Mouse (Mus musculus): ENCODE data around the gene Atg14. TPM values are rescaled to one million over a fixed set of nuclear protein-coding genes. Genes with fewer than 3 reads are reported as not detected.
A peak's percentile ranks its signal among the peaks of the same experiment; 100 is the strongest.
"Not testable (repeated sequence)": the region's sequence is repeated elsewhere in the genome, so short reads cannot be mapped to it uniquely, and the experiment has no call there.

The Atg14 gene
- polyA plus RNA-seq (2012; rRNA removed) = 14.2 and 15.0 TPM in 2 replicates

GRCm38 (mm10) chr14:47570549-47570948 lies at the start of gene Atg14:
Atg14 (minus strand) TSS chr14:47570649.
- H3K27ac ChIP-seq (ENCODE audit: insufficient read depth, low read length); H3K4me3 ChIP-seq (ENCODE audit: insufficient read depth, low read length); H3K4me1 ChIP-seq (ENCODE audit: control insufficient read depth, insufficient read depth, low read length): not testable (repeated sequence)

GRCm38 (mm10) chr14:47618891-47619290 lies 48.4 kb upstream of the Atg14 start:
- no peak overlapping the region for H3K27ac ChIP-seq (ENCODE audit: insufficient read depth, low read length)
- no peak for TF ChIP-seq CTCF (IDR thresholded peaks at IDR 0.05; ENCODE audit: extremely low read depth, insufficient read depth, low read length)
- TF ChIP-seq POLR2A (IDR thresholded peaks at IDR 0.05; ENCODE audit: extremely low read depth, insufficient read depth, low read length) = no peak
- no peaks in the 10 kb centered on the region for H3K4me1 ChIP-seq (ENCODE audit: control insufficient read depth, insufficient read depth, low read length)
- no peak overlapping the region for H3K4me3 ChIP-seq (ENCODE audit: insufficient read depth, low read length)

DNA sequence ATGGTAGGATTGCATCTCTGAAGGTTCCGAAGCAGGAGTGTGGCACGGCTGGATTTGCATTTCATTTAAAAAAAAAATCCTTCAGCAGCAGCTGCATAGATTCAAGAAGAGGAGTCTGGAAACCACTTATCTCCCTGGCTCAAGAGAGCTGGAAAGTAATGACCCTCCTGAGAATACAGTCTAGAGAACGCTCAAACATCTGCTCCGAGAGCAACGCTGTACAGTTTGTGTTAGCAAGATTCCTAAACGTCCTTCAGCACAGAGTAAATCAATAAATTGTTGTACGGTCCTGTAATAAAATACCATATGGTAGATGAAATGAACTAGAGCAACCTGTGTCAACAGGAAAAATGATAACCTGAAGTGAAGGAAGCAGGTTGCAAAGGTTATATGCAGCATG lies 42.8 kb upstream of the Atg14 start:
- H3K4me1 ChIP-seq (ENCODE audit: control insufficient read depth, insufficient read depth, low read length) = no peaks in the 10 kb centered on the region
- no peak overlapping the region for H3K27ac ChIP-seq (ENCODE audit: insufficient read depth, low read length)
- TF ChIP-seq CTCF (IDR thresholded peaks at IDR 0.05; ENCODE audit: extremely low read depth, insufficient read depth, low read length) (no peak), POLR2A (IDR thresholded peaks at IDR 0.05; ENCODE audit: extremely low read depth, insufficient read depth, low read length) (no peak)
- no peak overlapping the region for H3K4me3 ChIP-seq (ENCODE audit: insufficient read depth, low read length)

DNA sequence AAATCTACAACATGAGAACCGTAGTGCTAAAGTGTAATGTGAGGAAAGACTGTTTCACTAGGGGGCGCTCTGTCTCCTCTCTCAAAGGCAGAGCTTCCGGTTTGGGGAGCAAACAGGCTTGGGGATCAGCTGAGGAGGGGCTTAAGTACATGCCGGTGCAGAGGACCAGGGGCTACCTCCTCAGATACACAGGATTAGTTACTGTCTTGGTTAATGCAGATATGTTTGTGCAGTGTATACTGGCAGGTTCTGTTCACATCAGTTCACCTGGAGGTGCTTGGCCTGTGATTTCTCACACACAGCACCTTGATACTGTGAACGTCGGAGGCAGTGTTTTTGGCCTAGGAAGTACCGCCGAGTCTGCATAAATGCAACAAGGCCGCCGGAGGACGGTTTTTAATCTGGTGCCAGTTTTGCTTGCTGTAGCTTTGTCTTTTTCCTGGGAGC lies 27.5 kb upstream of the Atg14 start:
- peak overlapping the region; percentile 5; the same call in 1 of the 2 replicates for H3K4me3 ChIP-seq (ENCODE audit: insufficient read depth, low read length)
- no peaks in the 10 kb centered on the region for H3K4me1 ChIP-seq (ENCODE audit: control insufficient read depth, insufficient read depth, low read length)
- TF ChIP-seq CTCF (IDR thresholded peaks at IDR 0.05; ENCODE audit: extremely low read depth, insufficient read depth, low read length) = peak; percentile 67
- TF ChIP-seq POLR2A (IDR thresholded peaks at IDR 0.05; ENCODE audit: extremely low read depth, insufficient read depth, low read length) = no peak
- no peak overlapping the region for H3K27ac ChIP-seq (ENCODE audit: insufficient read depth, low read length)

GRCm38 (mm10) chr14:47594426-47595103 lies 24.1 kb upstream of the Atg14 start:
- peaks cover 1% of the 10 kb centered on the region; the same call in 1 of the 2 replicates for H3K4me1 ChIP-seq (ENCODE audit: control insufficient read depth, insufficient read depth, low read length)
- no peak for TF ChIP-seq POLR2A (IDR thresholded peaks at IDR 0.05; ENCODE audit: extremely low read depth, insufficient read depth, low read length)
- no peak for TF ChIP-seq CTCF (IDR thresholded peaks at IDR 0.05; ENCODE audit: extremely low read depth, insufficient read depth, low read length)
- no peak overlapping the region for H3K27ac ChIP-seq (ENCODE audit: insufficient read depth, low read length)
- H3K4me3 ChIP-seq (ENCODE audit: insufficient read depth, low read length) = no peak overlapping the region

DNA sequence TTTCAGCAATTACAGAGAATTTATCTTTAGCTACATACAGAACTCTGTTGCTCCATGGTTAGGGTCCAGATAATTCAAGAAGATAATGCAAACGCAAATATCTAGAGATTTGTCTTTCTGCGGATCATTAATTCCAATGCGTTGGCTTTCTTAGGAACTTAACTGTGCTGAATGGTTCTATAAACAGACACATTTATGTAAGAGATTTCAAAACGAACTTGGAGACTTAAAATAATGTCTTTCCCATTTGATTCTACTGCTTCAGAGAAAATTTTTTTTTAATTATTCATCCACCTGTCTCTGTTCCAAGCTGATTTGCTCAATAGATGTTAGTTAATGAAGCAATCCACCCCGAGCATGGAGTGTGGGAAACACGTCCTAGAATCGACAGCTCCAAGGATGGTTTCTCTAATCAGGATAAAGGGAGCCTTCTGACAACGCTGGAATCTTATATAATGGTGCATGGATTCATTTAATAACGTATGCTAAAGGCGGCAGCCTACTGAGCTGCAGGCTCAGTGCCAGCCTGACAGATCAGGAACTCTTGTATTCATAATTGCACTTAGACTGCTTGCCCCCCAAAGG lies 20.0 kb upstream of the Atg14 start:
- Histone ChIP-seq H3K4me1 (ENCODE audit: control insufficient read depth, insufficient read depth, low read length) (peaks cover 1% of the 10 kb centered on the region; the same call in 1 of the 2 replicates), H3K4me3 (ENCODE audit: insufficient read depth, low read length) (no peak overlapping the region), H3K27ac (ENCODE audit: insufficient read depth, low read length) (peak overlapping the region; percentile 28; the same call in 1 of the 2 replicates)
- TF ChIP-seq POLR2A (IDR thresholded peaks at IDR 0.05; ENCODE audit: extremely low read depth, insufficient read depth, low read length) = no peak
- TF ChIP-seq CTCF (IDR thresholded peaks at IDR 0.05; ENCODE audit: extremely low read depth, insufficient read depth, low read length) = no peak

DNA sequence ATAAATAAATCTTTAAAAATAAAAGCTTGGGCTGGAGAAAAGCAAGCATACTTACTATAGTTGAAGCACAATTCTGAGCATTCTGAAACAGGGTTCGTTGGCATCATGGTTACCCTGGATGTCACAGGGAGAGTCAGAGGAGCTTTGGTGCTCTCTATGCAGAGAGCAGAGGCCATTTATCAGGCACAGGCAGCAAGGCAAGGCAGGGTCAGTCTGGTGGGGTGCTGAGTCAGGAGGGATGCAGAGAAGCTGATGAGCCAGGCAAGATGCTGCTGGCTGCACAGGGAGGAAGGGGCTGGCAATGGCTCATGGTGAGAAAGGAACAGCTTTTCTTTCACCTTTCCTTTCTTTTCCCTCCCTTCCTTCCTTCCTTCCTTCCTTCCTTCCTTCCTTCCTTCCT lies 19.0 kb upstream of the Atg14 start:
- Histone ChIP-seq H3K4me1 (ENCODE audit: control insufficient read depth, insufficient read depth, low read length) (peaks cover 1% of the 10 kb centered on the region; the same call in 1 of the 2 replicates), H3K27ac (ENCODE audit: insufficient read depth, low read length) (peak overlapping the region; percentile 50; the same call in 1 of the 2 replicates), H3K4me3 (ENCODE audit: insufficient read depth, low read length) (no peak overlapping the region)
- TF ChIP-seq CTCF (IDR thresholded peaks at IDR 0.05; ENCODE audit: extremely low read depth, insufficient read depth, low read length) (no peak), POLR2A (IDR thresholded peaks at IDR 0.05; ENCODE audit: extremely low read depth, insufficient read depth, low read length) (no peak)

DNA sequence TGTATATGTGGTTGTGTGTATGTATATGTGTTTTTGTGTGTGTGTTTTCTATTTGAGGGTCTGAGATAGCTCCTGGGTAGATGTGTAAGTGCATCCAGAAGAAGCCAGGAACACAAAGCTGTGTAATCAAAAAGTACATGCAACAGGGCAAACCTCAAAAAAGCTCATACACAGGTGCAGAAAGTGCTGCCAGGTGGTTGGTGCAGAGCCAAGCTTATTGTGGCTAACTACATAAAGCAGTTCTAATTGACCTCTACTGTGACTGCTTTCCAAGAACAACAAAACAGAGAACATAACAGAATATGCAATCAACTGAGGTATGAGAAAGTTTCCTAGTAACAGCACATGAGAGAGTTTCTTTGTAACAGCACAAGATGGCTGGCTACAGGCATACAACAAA lies 13.9 kb upstream of the Atg14 start:
- TF ChIP-seq CTCF (IDR thresholded peaks at IDR 0.05; ENCODE audit: extremely low read depth, insufficient read depth, low read length) (no peak), POLR2A (IDR thresholded peaks at IDR 0.05; ENCODE audit: extremely low read depth, insufficient read depth, low read length) (no peak)
- no peaks in the 10 kb centered on the region for H3K4me1 ChIP-seq (ENCODE audit: control insufficient read depth, insufficient read depth, low read length)
- no peak overlapping the region for H3K4me3 ChIP-seq (ENCODE audit: insufficient read depth, low read length)
- H3K27ac ChIP-seq (ENCODE audit: insufficient read depth, low read length) = no peak overlapping the region

DNA sequence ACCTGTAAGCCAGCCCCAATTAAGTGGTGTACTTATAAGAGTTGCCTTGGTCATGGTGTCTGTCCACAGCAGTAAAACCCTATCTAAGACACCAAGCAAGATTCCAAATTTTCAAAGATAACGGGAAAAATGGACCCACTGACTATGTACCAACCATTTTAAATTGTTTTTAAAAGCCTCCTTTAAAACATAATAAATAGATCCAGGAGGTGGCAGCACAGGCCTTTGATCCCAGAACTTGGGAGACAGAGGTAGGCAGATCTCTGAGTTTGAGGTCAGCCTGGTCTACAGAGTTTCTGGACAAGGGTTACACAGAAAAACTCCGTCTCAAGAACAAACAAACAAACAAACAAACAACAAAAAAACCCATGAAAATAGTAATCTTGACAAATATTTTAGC lies 11.2 kb upstream of the Atg14 start:
- Histone ChIP-seq H3K27ac (ENCODE audit: insufficient read depth, low read length) (no peak overlapping the region), H3K4me3 (ENCODE audit: insufficient read depth, low read length) (no peak overlapping the region), H3K4me1 (ENCODE audit: control insufficient read depth, insufficient read depth, low read length) (no peaks in the 10 kb centered on the region)
- TF ChIP-seq CTCF (IDR thresholded peaks at IDR 0.05; ENCODE audit: extremely low read depth, insufficient read depth, low read length) (peak; percentile 22; the same call in 1 of the 2 replicates), POLR2A (IDR thresholded peaks at IDR 0.05; ENCODE audit: extremely low read depth, insufficient read depth, low read length) (no peak)

- Histone ChIP-seq H3K4me3 (ENCODE audit: insufficient read depth, low read length) (no peak overlapping the region), H3K27ac (ENCODE audit: insufficient read depth, low read length) (no peak overlapping the region), H3K4me1 (ENCODE audit: control insufficient read depth, insufficient read depth, low read length) (no peaks in the 10 kb centered on the region)
- TF ChIP-seq CTCF (IDR thresholded peaks at IDR 0.05; ENCODE audit: extremely low read depth, insufficient read depth, low read length) (no peak), POLR2A (IDR thresholded peaks at IDR 0.05; ENCODE audit: extremely low read depth, insufficient read depth, low read length) (no peak)
Measured at GRCm38 (mm10) chr14:47581280-47581679, 10.8 kb upstream of the Atg14 start.

Data from cortical plate, adult 2 months (tissue).